Comparison of ENCODE assay signal across 7 mouse cellular contexts in the genomic region with DNA sequence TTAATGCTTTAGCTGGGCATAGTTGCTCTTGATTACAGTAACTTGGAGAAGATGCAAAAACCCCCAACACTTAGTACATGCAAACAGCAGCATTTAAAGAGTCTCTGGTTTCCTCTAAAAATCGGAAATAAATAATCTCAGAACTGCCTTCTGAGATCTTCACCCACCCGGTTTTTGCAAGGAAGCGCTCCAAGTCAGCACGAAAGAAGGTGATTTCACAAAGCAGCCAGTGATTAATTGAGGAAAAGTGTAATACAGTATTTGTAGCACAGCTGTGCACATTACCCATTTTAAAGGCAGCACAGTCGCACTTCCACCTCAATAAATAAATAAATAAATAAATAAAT. TPM values are rescaled to one million over a fixed set of nuclear protein-coding genes. Genes with fewer than 3 reads are reported as not detected.
A peak's percentile ranks its signal among the peaks of the same experiment; 100 is the strongest.
DNase-seq lines count a peak whose midpoint lies in the region; ATAC-seq and TF ChIP-seq lines count a peak whose summit lies in the region.

No protein-coding gene starts in this region.

- TF ChIP-seq POLR2A in lung, adult 2 months (IDR thresholded peaks at IDR 0.05; ENCODE audit: borderline replicate concordance, extremely low read depth, low read depth, low read length): no peak

- peak overlapping the region; percentile 98 for H3K9ac ChIP-seq in forebrain, embryonic 11.5 days (ENCODE audit: low read length)
- H3K9ac ChIP-seq in intestine, embryonic 16.5 days (ENCODE audit: low read depth, low read length): peak overlapping the region; percentile 25
- H3K9ac ChIP-seq in neural tube, embryonic 13.5 days: peak overlapping the region; percentile 99

- no peaks in the 10 kb centered on the region for H3K9me3 ChIP-seq in forebrain, embryonic 11.5 days (ENCODE audit: control insufficient read depth, low read length)
- no peaks in the 10 kb centered on the region for H3K9me3 ChIP-seq in intestine, embryonic 16.5 days (ENCODE audit: control insufficient read depth, low read length)
- H3K9me3 ChIP-seq in neural tube, embryonic 13.5 days: no peaks in the 10 kb centered on the region

- no peak for DNase-seq in lung, adult 2 months
- DNase-seq in lung, adult 18-20 months: no peak
- DNase-seq in forebrain, embryonic 11.5 days (ENCODE audit: low spot score): no peak
- DNase-seq in adrenal gland, adult 18-20 months (ENCODE audit: low spot score in 2 of 2): no peak
- no peak for DNase-seq in yolk sac, embryonic 10.5 days (ENCODE audit: low spot score)

- TF ChIP-seq CTCF in lung, adult 2 months (IDR thresholded peaks at IDR 0.05; ENCODE audit: insufficient read depth, low read length): no peak

- peak overlapping the region; percentile 54 for H3K4me3 ChIP-seq in lung, adult 2 months (replicated peaks; ENCODE audit: extremely low read depth, low read depth, low read length)
- H3K4me3 ChIP-seq in forebrain, embryonic 11.5 days (ENCODE audit: low read depth, low read length): peak overlapping the region; percentile 81
- peak overlapping the region; percentile 74 for H3K4me3 ChIP-seq in intestine, embryonic 16.5 days (ENCODE audit: low read length)
- peak overlapping the region; percentile 86 for H3K4me3 ChIP-seq in neural tube, embryonic 13.5 days

- H3K4me2 ChIP-seq in forebrain, embryonic 11.5 days (ENCODE audit: low read depth, low read length, severe bottlenecking): peak overlapping the region; percentile 63
- peak overlapping the region; percentile 82 for H3K4me2 ChIP-seq in intestine, embryonic 16.5 days (ENCODE audit: low read depth, low read length)
- peak overlapping the region; percentile 78 for H3K4me2 ChIP-seq in neural tube, embryonic 13.5 days

- peak overlapping the region; percentile 87; the same call in 1 of the 2 replicates for H3K27ac ChIP-seq in forebrain, embryonic 11.5 days (ENCODE audit: low read depth, low read length)
- no peak overlapping the region; the same call in 1 of the 2 replicates for H3K27ac ChIP-seq in intestine, embryonic 16.5 days (ENCODE audit: low read length)
- peak overlapping the region; percentile 99 for H3K27ac ChIP-seq in neural tube, embryonic 13.5 days (replicated peaks)

- H3K27me3 ChIP-seq in forebrain, embryonic 11.5 days (ENCODE audit: control insufficient read depth, insufficient read depth, low read length): no peaks in the 10 kb centered on the region
- H3K27me3 ChIP-seq in intestine, embryonic 16.5 days (replicated peaks; ENCODE audit: control insufficient read depth, insufficient read depth, low read length): peaks cover 4% of the 10 kb centered on the region; the same call in 1 of the 2 replicates
- H3K27me3 ChIP-seq in neural tube, embryonic 13.5 days: no peaks in the 10 kb centered on the region

- no peaks in the 10 kb centered on the region for H3K36me3 ChIP-seq in forebrain, embryonic 11.5 days (ENCODE audit: control insufficient read depth, insufficient read depth, low read length)
- no peaks in the 10 kb centered on the region for H3K36me3 ChIP-seq in intestine, embryonic 16.5 days (ENCODE audit: control insufficient read depth, insufficient read depth, low read length)
- H3K36me3 ChIP-seq in neural tube, embryonic 13.5 days: peaks cover 11% of the 10 kb centered on the region

- no peak for ATAC-seq in forebrain, embryonic 11.5 days (replicated peaks; ENCODE audit: low FRiP score)
- no peak for ATAC-seq in intestine, embryonic 16.5 days
- no peak for ATAC-seq in neural tube, embryonic 13.5 days (ENCODE audit: low read depth)

- WGBS in lung, adult 2 months: 17% methylated on average over 5 of the region's 5 CpGs
- WGBS in forebrain, embryonic 11.5 days: 15% methylated on average over 5 of the region's 5 CpGs
- WGBS in intestine, embryonic 16.5 days: 20% methylated on average over 5 of the region's 5 CpGs
- WGBS in neural tube, embryonic 13.5 days: 5% methylated on average over 5 of the region's 5 CpGs

- peaks cover 15% of the 10 kb centered on the region; the same call in 1 of the 2 replicates for H3K4me1 ChIP-seq in lung, adult 2 months (ENCODE audit: control insufficient read depth, insufficient read depth, low read length)
- H3K4me1 ChIP-seq in forebrain, embryonic 11.5 days (replicated peaks; ENCODE audit: control insufficient read depth, insufficient read depth, low read length): peaks cover 16% of the 10 kb centered on the region
- peaks cover 7% of the 10 kb centered on the region for H3K4me1 ChIP-seq in intestine, embryonic 16.5 days (ENCODE audit: control insufficient read depth, insufficient read depth, low read length)
- peaks cover 50% of the 10 kb centered on the region for H3K4me1 ChIP-seq in neural tube, embryonic 13.5 days (replicated peaks)

RNA-seq across cellular contexts. Expression of a gene that starts 2.9 kb away (rescaled TPM):
- polyA plus RNA-seq in lung, adult 2 months (2012; rRNA removed): 34.0 and 36.0 TPM in 2 replicates
- 57.4 and 59.5 TPM in 2 replicates for polyA plus RNA-seq in forebrain, embryonic 11.5 days (2014; fragmentation: Nextera tagmentation; extraction: Ambion mirVana)
- polyA plus RNA-seq in intestine, embryonic 16.5 days (2015; fragmentation: Nextera tagmentation; extraction: Ambion mirVana): 17.7 and 18.3 TPM in 2 replicates
- polyA plus RNA-seq in neural tube, embryonic 13.5 days (2015; fragmentation: Nextera tagmentation; extraction: Ambion mirVana): 118 and 128 TPM in 2 replicates
- total RNA-seq in adrenal gland, adult 18-20 months (2021): 10 to 100 TPM; 11.4 to 14.7 TPM

Comparison
In these comparisons a context has a peak if more than half of its experiments do, and no peak if none do; other contexts are left out.
1. H3K9ac ChIP-seq: peak in every context shown above with its lines; median percentile 99 in neural tube, embryonic 13.5 days; 98 in forebrain, embryonic 11.5 days; 25 in intestine, embryonic 16.5 days.